Mouse (Mus musculus) midbrain, embryonic 15.5 days (tissue): ENCODE results near the gene Spop. TPM values are rescaled to one million over a fixed set of nuclear protein-coding genes. Genes with fewer than 3 reads are reported as not detected.

ENCODE experiments used
- ATAC-seq: fragments of 200-750 bp; cut with Nextera tagmentation; replicated peaks from 2 replicates; pipeline ENCODE4 v1.8.0; 2017; ENCODE audit warnings: moderate TSS enrichment
- H3K27ac ChIP-seq: fragments of 300-500 bp; sonication (generic); 2 replicates; pipeline ENCODE4 v1.5.1; 2015; ENCODE audit warnings: mild to moderate bottlenecking, inconsistent platforms
- H3K27me3 ChIP-seq: fragments of 300-500 bp; sonication (generic); replicated peaks from 2 replicates; pipeline ENCODE4 v1.6.1; 2015; ENCODE audit warnings: inconsistent platforms
- H3K36me3 ChIP-seq: fragments of 300-500 bp; sonication (generic); replicated peaks from 2 replicates; pipeline ENCODE4 v1.6.1; 2015; ENCODE audit warnings: inconsistent platforms
- H3K4me1 ChIP-seq: fragments of 300-500 bp; sonication (generic); 2 replicates; pipeline ENCODE4 v1.6.1; 2015; ENCODE audit warnings: inconsistent platforms
- H3K4me2 ChIP-seq: fragments of 300-500 bp; sonication (generic); 2 replicates; pipeline ENCODE4 v1.6.1; 2015; ENCODE audit warnings: inconsistent platforms, mild to moderate bottlenecking, moderate library complexity
- H3K4me3 ChIP-seq: fragments of 300-500 bp; sonication (generic); 2 replicates; pipeline ENCODE4 v1.5.1; 2015; ENCODE audit warnings: mild to moderate bottlenecking, inconsistent platforms
- H3K9ac ChIP-seq: fragments of 300-500 bp; sonication (generic); 2 replicates; pipeline ENCODE4 v1.6.1; 2015; ENCODE audit warnings: mild to moderate bottlenecking, inconsistent platforms
- H3K9me3 ChIP-seq: fragments of 300-500 bp; sonication (generic); 2 replicates; pipeline ENCODE4 v1.6.1; 2016; ENCODE audit warnings: inconsistent platforms
- WGBS: fragments of 180-500 bp; shearing (Covaris S2); methylation state at CpG from one replicate; pipeline ENCODE4 v1.1.7; 2015; ENCODE audit warnings: mixed read lengths; 5-methylcytosine and 5-hydroxymethylcytosine counted together
- polyA plus RNA-seq: library from polyadenylated mRNA; unstranded; fragments of >200 nt; fragmentation: Nextera tagmentation; extraction: Ambion mirVana; gene quantifications from 2 replicates; pipeline ENCODE4 v1.2.1, GENCODE M21; 2015

Gene Spop
- polyA plus RNA-seq, 1 experiment from 2014 or later = 234 TPM

GRCm38 (mm10) chr11:95516491-95516911 lies 102.6 kb downstream of the Spop start:
- H3K4me3 ChIP-seq = no peak overlapping the region
- H3K27me3 ChIP-seq = peaks cover 26% of the 10 kb centered on the region
- H3K4me2 ChIP-seq = no peak overlapping the region
- 0 out of 2 replicates have a peak overlapping the region, but pooled peaks have one; percentile 5 for H3K27ac ChIP-seq
- ATAC-seq = no peak
- H3K4me1 ChIP-seq = peaks cover 38% of the 10 kb centered on the region
- whole genome bisulfite sequencing = 8% methylated on average over 5 of the region's 5 CpGs
- no peaks in the 10 kb centered on the region for H3K9me3 ChIP-seq
- H3K36me3 ChIP-seq = no peaks in the 10 kb centered on the region
- no peak overlapping the region for H3K9ac ChIP-seq

GRCm38 (mm10) chr11:95517162-95517561 lies 103.3 kb downstream of the Spop start:
- no peak overlapping the region for H3K4me2 ChIP-seq
- peaks cover 38% of the 10 kb centered on the region for H3K4me1 ChIP-seq
- H3K27me3 ChIP-seq = peaks cover 26% of the 10 kb centered on the region
- whole genome bisulfite sequencing = 57% methylated on average over 6 of the region's 6 CpGs
- no peak for ATAC-seq
- H3K27ac ChIP-seq = no peak overlapping the region
- H3K4me3 ChIP-seq = no peak overlapping the region
- no peak overlapping the region for H3K9ac ChIP-seq
- H3K9me3 ChIP-seq = no peaks in the 10 kb centered on the region
- no peaks in the 10 kb centered on the region for H3K36me3 ChIP-seq

DNA sequence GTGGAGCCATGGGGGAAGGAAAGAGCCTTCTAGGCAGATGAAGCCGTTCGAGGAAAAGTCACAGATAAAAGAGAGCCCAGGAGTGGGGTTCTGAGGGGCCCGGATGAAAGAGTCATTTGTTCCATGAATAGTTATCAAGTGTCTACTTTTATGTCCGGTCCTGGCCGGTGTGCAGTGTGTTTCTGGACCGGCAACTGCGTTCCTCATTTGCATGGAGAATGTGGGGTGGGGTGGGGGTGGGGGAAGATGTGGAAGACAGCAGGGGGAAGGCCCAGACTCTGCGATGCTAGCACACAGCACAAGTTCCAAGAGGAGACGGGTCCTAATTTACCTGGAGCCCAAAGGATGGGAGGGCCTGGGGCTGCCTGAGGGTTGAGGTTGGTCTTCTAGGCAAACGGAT lies 105.4 kb downstream of the Spop start:
- peaks cover 25% of the 10 kb centered on the region for H3K4me1 ChIP-seq
- H3K9me3 ChIP-seq = no peaks in the 10 kb centered on the region
- H3K4me2 ChIP-seq = no peak overlapping the region
- peaks cover 14% of the 10 kb centered on the region for H3K27me3 ChIP-seq
- no peak for ATAC-seq
- WGBS = 51% methylated on average over 10 of the region's 10 CpGs
- H3K4me3 ChIP-seq = no peak overlapping the region
- no peaks in the 10 kb centered on the region for H3K36me3 ChIP-seq
- H3K27ac ChIP-seq = no peak overlapping the region
- no peak overlapping the region for H3K9ac ChIP-seq

DNA sequence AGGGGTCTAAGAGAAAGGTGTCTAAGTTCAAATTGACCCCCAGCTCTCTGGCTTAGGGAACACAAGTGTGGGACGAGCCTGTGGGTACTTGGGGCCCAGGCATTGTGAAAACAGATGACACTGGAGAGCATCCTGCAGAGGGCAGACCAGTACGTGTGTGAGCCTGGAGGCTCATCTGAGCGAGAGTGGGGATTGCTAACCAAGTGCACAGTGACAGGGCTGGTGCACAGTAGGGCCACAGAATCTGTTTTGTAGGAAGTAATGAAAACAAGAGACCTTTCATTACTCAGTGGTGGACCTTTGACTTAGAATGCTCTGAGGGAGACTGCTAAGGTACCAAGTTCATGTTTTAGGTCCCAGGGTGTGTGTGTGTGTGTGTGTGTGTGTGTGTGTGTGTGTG lies 106.1 kb downstream of the Spop start:
- Histone ChIP-seq H3K9ac (no peak overlapping the region), H3K4me1 (peaks cover 19% of the 10 kb centered on the region), H3K27me3 (peaks cover 16% of the 10 kb centered on the region; the same call in 1 of the 2 replicates), H3K4me3 (no peak overlapping the region), H3K27ac (peak overlapping the region; percentile 68; the same call in 1 of the 2 replicates), H3K36me3 (no peaks in the 10 kb centered on the region), H3K4me2 (no peak overlapping the region), H3K9me3 (no peaks in the 10 kb centered on the region)
- ATAC-seq = no peak
- WGBS = 41% methylated on average over 3 of the region's 3 CpGs

- Histone ChIP-seq H3K4me2 (peak overlapping the region; percentile 47), H3K4me3 (peak overlapping the region; percentile 29), H3K9me3 (no peaks in the 10 kb centered on the region), H3K27ac (peak overlapping the region; percentile 68), H3K36me3 (no peaks in the 10 kb centered on the region), H3K27me3 (peaks cover 14% of the 10 kb centered on the region; the same call in 1 of the 2 replicates), H3K4me1 (peaks cover 19% of the 10 kb centered on the region), H3K9ac (peak overlapping the region; percentile 8; the same call in 1 of the 2 replicates)
- 3% methylated on average over 27 of the region's 27 CpGs for WGBS
- ATAC-seq = peak; percentile 82
Observed at GRCm38 (mm10) chr11:95520456-95521072, 106.7 kb downstream of the Spop start.

DNA sequence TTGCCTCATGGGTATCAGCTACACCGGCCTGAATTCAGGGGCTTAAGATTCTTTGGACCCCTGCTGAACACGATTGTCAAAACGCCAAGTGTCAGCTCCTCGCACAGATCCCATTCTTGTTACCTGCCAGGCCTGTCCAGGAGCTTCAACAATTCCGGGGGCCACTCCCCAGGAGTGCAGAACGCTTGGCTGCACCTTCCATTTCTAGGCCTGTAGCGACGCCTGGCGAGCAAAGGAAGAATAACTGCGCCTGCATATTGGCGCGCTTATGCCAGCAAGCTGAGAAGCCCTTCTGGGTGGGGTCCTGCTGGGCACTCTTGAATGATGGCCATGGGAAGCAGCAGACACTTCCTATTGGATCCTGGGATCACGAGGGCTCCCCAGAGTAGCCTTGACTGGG lies 107.7 kb downstream of the Spop start:
- peak overlapping the region; percentile 22 for H3K4me3 ChIP-seq
- H3K4me2 ChIP-seq = peak overlapping the region; percentile 47
- ATAC-seq = peak; percentile 62; the same call in 1 of the 2 replicates
- under 1% methylated on average over 13 of the region's 13 CpGs for WGBS
- no peak overlapping the region for H3K27ac ChIP-seq
- H3K36me3 ChIP-seq = no peaks in the 10 kb centered on the region
- H3K4me1 ChIP-seq = peaks cover 12% of the 10 kb centered on the region
- 0 out of 2 replicates have a peak overlapping the region, but pooled peaks have one; percentile 16 for H3K9ac ChIP-seq
- H3K9me3 ChIP-seq = no peaks in the 10 kb centered on the region
- peaks cover 9% of the 10 kb centered on the region; the same call in 1 of the 2 replicates for H3K27me3 ChIP-seq

- no peak overlapping the region for H3K9ac ChIP-seq
- H3K36me3 ChIP-seq = no peaks in the 10 kb centered on the region
- WGBS = 88% methylated on average over 8 of the region's 8 CpGs
- H3K27me3 ChIP-seq = 0 out of 2 replicates have a peak, but pooled peaks cover 4% of the 10 kb centered on the region
- ATAC-seq = no peak
- no peaks in the 10 kb centered on the region for H3K4me1 ChIP-seq
- H3K4me3 ChIP-seq = no peak overlapping the region
- no peak overlapping the region for H3K4me2 ChIP-seq
- H3K27ac ChIP-seq = no peak overlapping the region
- no peaks in the 10 kb centered on the region for H3K9me3 ChIP-seq
Observed at GRCm38 (mm10) chr11:95527307-95527706, 113.4 kb downstream of the Spop start.

DNA sequence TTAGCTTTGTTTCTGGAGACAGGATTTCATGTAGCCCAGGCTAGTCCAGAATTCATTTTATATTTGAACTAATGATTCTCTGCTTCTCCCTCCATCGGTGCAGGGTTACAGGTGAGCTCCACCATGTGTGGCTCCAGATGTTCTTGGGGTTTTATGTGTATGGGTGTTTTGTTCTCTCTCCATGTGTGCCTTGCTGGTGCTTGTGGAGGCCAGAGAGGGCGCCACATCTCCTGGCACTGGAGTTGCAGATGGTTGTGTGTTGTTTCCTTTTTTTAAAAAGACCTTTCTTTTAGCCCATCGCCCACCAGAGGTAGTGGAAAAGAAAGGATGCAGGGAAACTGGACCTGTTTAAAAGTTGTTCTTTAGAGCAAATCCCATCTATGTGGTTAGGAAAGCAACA lies 114.4 kb downstream of the Spop start:
- H3K4me1 ChIP-seq = no peaks in the 10 kb centered on the region
- 0 out of 2 replicates have a peak, but pooled peaks cover 4% of the 10 kb centered on the region for H3K27me3 ChIP-seq
- no peak overlapping the region for H3K9ac ChIP-seq
- WGBS = 75% methylated on average over 3 of the region's 3 CpGs
- no peak overlapping the region for H3K4me3 ChIP-seq
- H3K4me2 ChIP-seq = no peak overlapping the region
- H3K9me3 ChIP-seq = no peaks in the 10 kb centered on the region
- ATAC-seq = no peak
- H3K36me3 ChIP-seq = no peaks in the 10 kb centered on the region
- no peak overlapping the region for H3K27ac ChIP-seq

DNA sequence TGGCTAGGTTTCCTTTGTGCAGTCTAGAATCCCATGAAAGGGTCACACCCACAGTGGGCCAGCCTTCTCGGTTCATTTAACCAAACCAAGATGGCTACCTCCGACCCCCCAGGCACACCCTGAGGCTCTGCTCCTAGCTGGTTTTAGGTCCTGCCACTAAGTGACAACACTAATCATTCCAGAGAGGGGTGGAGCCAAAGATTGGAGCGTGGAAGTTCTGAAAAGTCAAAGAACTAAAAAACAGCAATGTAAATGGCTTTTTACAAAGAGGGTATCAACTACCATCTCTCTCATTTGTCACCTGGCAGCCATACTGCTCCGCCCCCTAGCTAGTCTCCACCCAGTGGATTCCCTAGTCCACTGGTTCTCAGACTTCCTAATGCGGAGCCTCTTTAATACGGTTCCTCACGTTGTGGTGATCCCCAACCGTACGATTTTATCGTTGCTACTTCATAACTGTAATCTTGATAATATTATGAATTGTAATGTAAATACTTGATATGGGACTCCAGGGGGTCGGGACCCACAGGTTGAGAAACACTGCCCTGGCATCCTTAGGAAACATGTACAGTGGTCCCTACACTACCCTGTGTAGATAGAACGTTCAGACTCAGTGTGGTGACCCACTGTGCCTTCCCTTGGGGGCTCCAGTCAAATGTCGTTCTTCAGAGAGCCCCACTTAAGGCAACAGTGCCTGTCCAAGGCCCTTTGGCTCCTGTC lies 118.6 kb downstream of the Spop start:
- peaks cover 4% of the 10 kb centered on the region; the same call in 1 of the 2 replicates for H3K4me1 ChIP-seq
- no peaks in the 10 kb centered on the region for H3K27me3 ChIP-seq
- no peak overlapping the region for H3K4me2 ChIP-seq
- H3K4me3 ChIP-seq = no peak overlapping the region
- H3K9ac ChIP-seq = no peak overlapping the region
- WGBS = 75% methylated on average over 13 of the region's 13 CpGs
- H3K9me3 ChIP-seq = no peaks in the 10 kb centered on the region
- no peak for ATAC-seq
- H3K36me3 ChIP-seq = no peaks in the 10 kb centered on the region
- no peak overlapping the region for H3K27ac ChIP-seq

DNA sequence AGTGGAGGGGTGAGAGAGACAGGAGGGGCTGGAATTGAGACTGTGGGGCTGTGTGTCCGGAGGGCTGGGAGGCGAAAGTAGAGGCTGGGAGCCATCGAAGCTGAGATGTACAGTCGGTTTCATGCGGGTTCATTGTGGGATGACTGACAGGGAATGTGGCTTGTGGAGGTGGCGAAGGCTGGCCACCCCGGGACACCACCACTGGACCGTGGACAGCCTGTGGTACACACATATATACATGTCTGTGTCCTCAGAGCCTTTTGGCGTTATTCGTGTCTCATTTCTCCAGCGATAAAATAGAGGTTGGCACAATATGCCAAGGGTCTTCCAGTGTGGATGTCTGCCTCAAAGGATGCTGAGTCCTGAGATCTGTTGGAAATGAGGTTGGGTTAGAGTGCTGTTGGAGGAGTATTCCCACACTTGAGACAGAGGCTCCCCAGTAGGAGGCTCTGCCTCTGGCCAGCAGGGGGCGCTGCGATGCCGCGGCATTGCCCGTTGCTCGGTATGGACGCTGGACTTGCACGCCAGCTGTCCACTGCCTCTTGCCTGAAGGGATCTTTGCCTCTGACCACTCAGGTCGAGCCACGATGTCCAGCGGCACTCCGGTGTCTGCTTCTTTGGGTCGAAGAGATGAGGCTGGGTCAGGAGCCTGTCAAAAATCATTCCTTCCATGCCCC lies 119.7 kb downstream of the Spop start:
- Histone ChIP-seq H3K27ac (no peak overlapping the region), H3K27me3 (no peaks in the 10 kb centered on the region), H3K9me3 (no peaks in the 10 kb centered on the region), H3K9ac (no peak overlapping the region), H3K4me3 (no peak overlapping the region), H3K4me2 (peak overlapping the region; percentile 48), H3K4me1 (peaks cover 4% of the 10 kb centered on the region; the same call in 1 of the 2 replicates), H3K36me3 (no peaks in the 10 kb centered on the region)
- 23% methylated on average over 24 of the region's 24 CpGs for WGBS
- peak; percentile 75; the same call in 1 of the 2 replicates for ATAC-seq

- WGBS = 73% methylated on average over 15 of the region's 15 CpGs
- no peaks in the 10 kb centered on the region for H3K9me3 ChIP-seq
- H3K4me1 ChIP-seq = peaks cover 4% of the 10 kb centered on the region; the same call in 1 of the 2 replicates
- H3K9ac ChIP-seq = no peak overlapping the region
- H3K4me2 ChIP-seq = no peak overlapping the region
- H3K27me3 ChIP-seq = 0 out of 2 replicates have a peak, but pooled peaks cover 2% of the 10 kb centered on the region
- H3K27ac ChIP-seq = no peak overlapping the region
- no peak for ATAC-seq
- no peak overlapping the region for H3K4me3 ChIP-seq
- no peaks in the 10 kb centered on the region for H3K36me3 ChIP-seq
Observed at GRCm38 (mm10) chr11:95538378-95539104, 124.7 kb downstream of the Spop start.
